29 mouse cellular contexts compared by ENCODE assay signal in genomic region chr3:153414132-153414531, GRCm38 (mm10).
DNase-seq lines count a peak whose midpoint lies in the region; ATAC-seq and TF ChIP-seq lines count a peak whose summit lies in the region.
"Had no signal": no experiment of that assay in that cellular context is flagged by ENCODE, and none has a peak within 500 bp of the region (broad histone marks: within the 10 kb centered on the region; RNA-seq: fewer than 3 reads in every experiment).

No protein-coding gene starts in this region.

- H3K9me3 ChIP-seq in midbrain, embryonic 11.5 days (ENCODE audit: control insufficient read depth, low read length) = no peaks in the 10 kb centered on the region
- no peaks in the 10 kb centered on the region for H3K9me3 ChIP-seq in midbrain, embryonic 16.5 days (replicated peaks; ENCODE audit: control insufficient read depth, low read length, poor library complexity, severe bottlenecking)
- no peaks in the 10 kb centered on the region for H3K9me3 ChIP-seq in forebrain, embryonic 12.5 days
- H3K9me3 ChIP-seq in intestine, postnatal 0 days (ENCODE audit: control insufficient read depth) = no peaks in the 10 kb centered on the region
- H3K9me3 ChIP-seq: embryonic facial prominence, embryonic 10.5 days; embryonic facial prominence, embryonic 13.5 days; forebrain, embryonic 13.5 days; heart, embryonic 12.5 days; heart, embryonic 15.5 days; hindbrain, embryonic 10.5 days; hindbrain, embryonic 13.5 days had no signal

- no peak for ATAC-seq in midbrain, embryonic 11.5 days (ENCODE audit: low FRiP score)
- ATAC-seq in midbrain, embryonic 16.5 days = no peak
- no peak for ATAC-seq in forebrain, embryonic 12.5 days (ENCODE audit: low FRiP score)
- ATAC-seq in intestine, postnatal 0 days = no peak
- ATAC-seq: activated CD4-positive, CD25-positive, alpha-beta regulatory T cell, adult 4 months; forebrain, embryonic 13.5 days; forebrain, embryonic 16.5 days; hindbrain, postnatal 0 days; inflammation-experienced regulatory T-cells, adult 6 months; intestine, embryonic 16.5 days had no signal

- no peak overlapping the region for H3K27ac ChIP-seq in midbrain, embryonic 11.5 days (ENCODE audit: low read depth, low read length)
- H3K27ac ChIP-seq in midbrain, embryonic 16.5 days (ENCODE audit: low read length) = no peak overlapping the region
- H3K27ac ChIP-seq in forebrain, embryonic 12.5 days = no peak overlapping the region
- H3K27ac ChIP-seq in intestine, postnatal 0 days (ENCODE audit: low read depth, low read length) = no peak overlapping the region
- H3K27ac ChIP-seq: embryonic facial prominence, embryonic 10.5 days; embryonic facial prominence, embryonic 13.5 days; forebrain, embryonic 13.5 days; heart, embryonic 15.5 days; hindbrain, embryonic 10.5 days; hindbrain, embryonic 13.5 days; hindbrain, postnatal 0 days had no signal

- WGBS in midbrain, embryonic 11.5 days = 88% methylated on average over 2 of the region's 2 CpGs
- WGBS in midbrain, embryonic 16.5 days = 82% methylated on average over 2 of the region's 2 CpGs
- WGBS in forebrain, embryonic 12.5 days = 79% methylated on average over 2 of the region's 2 CpGs
- WGBS in intestine, postnatal 0 days = 89% methylated on average over 2 of the region's 2 CpGs

- TF ChIP-seq CTCF in intestine, postnatal 0 days (IDR thresholded peaks at IDR 0.05; ENCODE audit: low read depth) = no peak

- no peaks in the 10 kb centered on the region for H3K4me1 ChIP-seq in midbrain, embryonic 11.5 days (ENCODE audit: control insufficient read depth, insufficient read depth, low read length)
- no peaks in the 10 kb centered on the region for H3K4me1 ChIP-seq in midbrain, embryonic 16.5 days (ENCODE audit: control insufficient read depth, insufficient read depth, low read length)
- no peaks in the 10 kb centered on the region for H3K4me1 ChIP-seq in forebrain, embryonic 12.5 days
- H3K4me1 ChIP-seq in intestine, postnatal 0 days (replicated peaks; ENCODE audit: control insufficient read depth, insufficient read depth, low read length) = no peaks in the 10 kb centered on the region
- H3K4me1 ChIP-seq: embryonic facial prominence, embryonic 10.5 days; embryonic facial prominence, embryonic 13.5 days; heart, embryonic 12.5 days; heart, embryonic 15.5 days; hindbrain, embryonic 10.5 days had no signal

- H3K4me2 ChIP-seq in midbrain, embryonic 11.5 days = no peak overlapping the region
- H3K4me2 ChIP-seq in midbrain, embryonic 16.5 days (ENCODE audit: low read length) = no peak overlapping the region
- no peak overlapping the region for H3K4me2 ChIP-seq in forebrain, embryonic 12.5 days
- no peak overlapping the region for H3K4me2 ChIP-seq in intestine, postnatal 0 days (replicated peaks; ENCODE audit: low read depth)
- H3K4me2 ChIP-seq: embryonic facial prominence, embryonic 13.5 days; forebrain, embryonic 13.5 days; heart, embryonic 12.5 days; heart, embryonic 15.5 days; hindbrain, embryonic 13.5 days had no signal

- no peaks in the 10 kb centered on the region for H3K36me3 ChIP-seq in midbrain, embryonic 11.5 days (ENCODE audit: control insufficient read depth, insufficient read depth, low read length)
- no peaks in the 10 kb centered on the region for H3K36me3 ChIP-seq in midbrain, embryonic 16.5 days (ENCODE audit: control insufficient read depth, insufficient read depth, low read length)
- H3K36me3 ChIP-seq in forebrain, embryonic 12.5 days (replicated peaks) = no peaks in the 10 kb centered on the region
- H3K36me3 ChIP-seq in intestine, postnatal 0 days (ENCODE audit: control insufficient read depth, insufficient read depth) = no peaks in the 10 kb centered on the region
- H3K36me3 ChIP-seq: embryonic facial prominence, embryonic 10.5 days; embryonic facial prominence, embryonic 13.5 days; heart, embryonic 12.5 days; heart, embryonic 15.5 days; hindbrain, embryonic 10.5 days; hindbrain, embryonic 13.5 days had no signal

- peak; percentile 40 to 75 for DNase-seq in adrenal gland, adult (ENCODE audit: inconsistent age in 2 of 2, low spot score in 1 of 2)
- no peak for DNase-seq in adrenal gland, postnatal 10 days
- DNase-seq in midbrain, embryonic 11.5 days (ENCODE audit: low spot score, missing footprints) = peak; percentile 33
- DNase-seq in adrenal gland, postnatal 25 days = peak; percentile 19
- DNase-seq: cerebellum, adult 11-12 months; cerebellum, adult 8-10 months; cerebellum, postnatal 10 days; cerebellum, postnatal 36 days; embryo, embryonic 11 days; gastrocnemius, postnatal 25 days; heart, adult 18-20 months; heart, postnatal 10 days; heart, postnatal 36 days had no signal

- H3K27me3 ChIP-seq in midbrain, embryonic 11.5 days (ENCODE audit: control insufficient read depth, insufficient read depth, low read length) = no peaks in the 10 kb centered on the region
- no peaks in the 10 kb centered on the region for H3K27me3 ChIP-seq in midbrain, embryonic 16.5 days (ENCODE audit: control insufficient read depth, insufficient read depth, low read depth, low read length)
- no peaks in the 10 kb centered on the region for H3K27me3 ChIP-seq in forebrain, embryonic 12.5 days
- H3K27me3 ChIP-seq in intestine, postnatal 0 days (replicated peaks; ENCODE audit: control insufficient read depth, insufficient read depth, low read length) = no peaks in the 10 kb centered on the region
- H3K27me3 ChIP-seq: embryonic facial prominence, embryonic 13.5 days; forebrain, embryonic 13.5 days; heart, embryonic 12.5 days; heart, embryonic 15.5 days; hindbrain, embryonic 13.5 days had no signal

- no peak overlapping the region for H3K9ac ChIP-seq in midbrain, embryonic 11.5 days (ENCODE audit: low read length)
- no peak overlapping the region for H3K9ac ChIP-seq in midbrain, embryonic 16.5 days (ENCODE audit: low read depth, low read length)
- H3K9ac ChIP-seq in forebrain, embryonic 12.5 days = no peak overlapping the region
- no peak overlapping the region for H3K9ac ChIP-seq in intestine, postnatal 0 days (ENCODE audit: low read depth, low read length)
- H3K9ac ChIP-seq: embryonic facial prominence, embryonic 13.5 days; forebrain, embryonic 13.5 days; heart, embryonic 12.5 days; heart, embryonic 15.5 days; hindbrain, embryonic 13.5 days had no signal

- H3K4me3 ChIP-seq in midbrain, embryonic 11.5 days (ENCODE audit: low read depth, low read length) = no peak overlapping the region
- H3K4me3 ChIP-seq in midbrain, embryonic 16.5 days (ENCODE audit: low read depth, low read length) = no peak overlapping the region
- no peak overlapping the region for H3K4me3 ChIP-seq in forebrain, embryonic 12.5 days (replicated peaks)
- H3K4me3 ChIP-seq in intestine, postnatal 0 days (ENCODE audit: low read depth, low read length) = no peak overlapping the region
- H3K4me3 ChIP-seq: embryonic facial prominence, embryonic 10.5 days; embryonic facial prominence, embryonic 13.5 days; erythroblast, embryonic 14.5 days; forebrain, embryonic 13.5 days; heart, embryonic 12.5 days; heart, embryonic 15.5 days; hindbrain, embryonic 10.5 days; hindbrain, embryonic 13.5 days had no signal
